Mouse (Mus musculus) forebrain, embryonic 16.5 days (tissue): ENCODE measurements at regions not wholly inside any gene's neighbourhood (a gene's known extent, or its start where the extent isn't known, plus 50 kb on each side); places are given as distances from the start of the nearest gene placed in this dataset.
"Not testable (repeated sequence)": the region's sequence is repeated elsewhere in the genome, so short reads cannot be mapped to it uniquely, and the experiment has no call there.

Experiments used
- ATAC-seq: fragments of 200-750 bp; cut with Nextera tagmentation; 2 replicates; pipeline ENCODE4 v1.8.0; 2017; ENCODE audit warnings: mild to moderate bottlenecking, moderate library complexity
- H3K27ac ChIP-seq: fragments of 300-500 bp; sonication (generic); 2 replicates; pipeline ENCODE4 v1.5.1; 2014; ENCODE audit warnings: low read length, control low read depth
- H3K27me3 ChIP-seq: fragments of 300-500 bp; sonication (generic); replicated peaks from 2 replicates; pipeline ENCODE4 v1.6.1; 2014; ENCODE audit warnings: low read length; ENCODE audit not compliant: control insufficient read depth, insufficient read depth
- H3K36me3 ChIP-seq: fragments of 300-500 bp; sonication (generic); 2 replicates; pipeline ENCODE4 v1.6.1; 2014; ENCODE audit not compliant: control insufficient read depth, insufficient read depth
- H3K4me1 ChIP-seq: fragments of 300-500 bp; sonication (generic); replicated peaks from 2 replicates; pipeline ENCODE4 v1.6.1; 2014; ENCODE audit warnings: low read length; ENCODE audit not compliant: control insufficient read depth, insufficient read depth
- H3K4me2 ChIP-seq: fragments of 300-500 bp; sonication (generic); 2 replicates; pipeline ENCODE4 v1.6.1; 2014; ENCODE audit warnings: mild to moderate bottlenecking, low read length, control low read depth
- H3K4me3 ChIP-seq: fragments of 300-500 bp; sonication (generic); replicated peaks from 2 replicates; pipeline ENCODE4 v1.5.1; 2014; ENCODE audit warnings: mild to moderate bottlenecking, low read length, control low read depth
- H3K9ac ChIP-seq: fragments of 300-500 bp; sonication (generic); replicated peaks from 2 replicates; pipeline ENCODE4 v1.6.1; 2014; ENCODE audit warnings: low read depth, low read length, control low read depth
- H3K9me3 ChIP-seq: fragments of 300-500 bp; sonication (generic); 2 replicates; pipeline ENCODE4 v1.6.1; 2016; ENCODE audit warnings: low read length; ENCODE audit not compliant: control insufficient read depth
- WGBS: fragments of 180-500 bp; shearing (Covaris S2); extraction: QIAGEN DNeasy Blood & Tissue Kit; methylation state at CpG from one replicate; pipeline ENCODE4 v1.1.7; 2014; 5-methylcytosine and 5-hydroxymethylcytosine counted together

DNA sequence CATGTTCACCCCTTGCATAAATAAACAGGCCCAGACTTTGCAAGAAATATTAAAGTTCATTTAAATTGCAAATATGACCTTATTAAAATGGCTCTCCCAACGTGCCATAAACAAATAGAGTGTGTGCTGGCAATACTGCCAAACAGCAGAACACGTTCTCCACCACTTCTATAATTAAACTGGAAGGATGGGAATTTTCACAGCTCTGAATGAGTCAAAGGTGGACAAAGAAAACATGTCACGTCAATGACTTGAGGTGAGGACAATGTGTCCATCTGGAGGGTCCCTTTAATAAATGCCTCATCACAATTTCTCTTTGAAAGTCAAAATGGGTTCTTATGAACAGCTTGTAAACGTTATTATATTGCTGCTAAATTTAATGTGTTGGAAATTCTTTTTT lies 114.8 kb downstream of the Galc start:
- no peak overlapping the region for H3K9ac ChIP-seq
- WGBS, result 23% methylated on average over 4 of the region's 4 CpGs
- no peak overlapping the region for H3K27ac ChIP-seq
- H3K4me3 ChIP-seq, result no peak overlapping the region
- H3K4me2 ChIP-seq, result no peak overlapping the region
- peak; percentile 84 for ATAC-seq
- no peaks in the 10 kb centered on the region for H3K9me3 ChIP-seq
- no peaks in the 10 kb centered on the region for H3K27me3 ChIP-seq
- H3K36me3 ChIP-seq, result no peaks in the 10 kb centered on the region
- peaks cover 9% of the 10 kb centered on the region for H3K4me1 ChIP-seq

DNA sequence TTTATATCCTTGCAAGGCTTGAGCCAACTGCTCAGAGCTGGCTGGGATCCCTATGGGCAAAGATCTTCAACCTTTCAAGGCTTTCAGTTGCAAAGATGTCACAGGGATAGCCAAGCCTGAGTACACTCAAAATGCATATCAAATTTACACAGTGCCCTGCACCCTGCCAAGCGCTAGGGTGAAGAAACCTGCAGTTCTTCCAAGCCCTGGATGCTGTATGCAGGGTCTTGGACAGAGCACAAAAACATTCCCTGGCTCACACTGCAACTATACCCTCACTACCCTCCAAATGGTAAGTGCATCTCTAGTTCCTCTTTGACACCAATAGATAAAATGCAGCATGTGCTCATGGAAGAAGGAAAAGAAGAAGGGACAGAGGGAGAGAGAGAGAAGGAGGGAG lies 116.1 kb downstream of the Galc start:
- no peak overlapping the region for H3K4me3 ChIP-seq
- no peaks in the 10 kb centered on the region for H3K27me3 ChIP-seq
- H3K9me3 ChIP-seq, result no peaks in the 10 kb centered on the region
- no peak overlapping the region for H3K27ac ChIP-seq
- 74% methylated on average over 1 of the region's 1 CpGs for WGBS
- peak; percentile 68 for ATAC-seq
- peaks cover 9% of the 10 kb centered on the region for H3K4me1 ChIP-seq
- H3K4me2 ChIP-seq, result no peak overlapping the region
- H3K9ac ChIP-seq, result no peak overlapping the region
- no peaks in the 10 kb centered on the region for H3K36me3 ChIP-seq

DNA sequence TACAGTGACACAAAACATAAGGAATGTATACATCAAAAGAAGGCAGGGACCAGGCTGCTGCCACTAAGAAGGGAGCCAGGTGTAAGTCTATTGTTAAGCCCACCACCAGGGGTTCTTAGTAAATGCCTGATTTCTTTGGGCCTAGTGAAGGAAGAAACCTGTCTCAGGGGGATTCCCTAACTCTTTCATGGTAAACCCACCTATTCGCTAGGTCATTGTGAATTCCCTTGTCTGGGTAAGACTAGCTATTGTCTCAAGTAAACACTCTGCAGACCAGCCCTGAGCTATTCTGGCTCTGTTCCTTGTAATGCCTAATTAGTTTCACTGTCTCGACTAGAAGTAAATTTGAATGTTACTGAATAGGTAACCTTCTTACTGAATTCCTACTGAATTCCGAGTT lies 119.4 kb downstream of the Galc start:
- 46% methylated on average over 3 of the region's 3 CpGs for WGBS
- H3K27ac ChIP-seq, H3K27me3 ChIP-seq, ATAC-seq, H3K9me3 ChIP-seq, H3K4me2 ChIP-seq, H3K4me1 ChIP-seq, H3K36me3 ChIP-seq, H3K4me3 ChIP-seq, H3K9ac ChIP-seq: not testable (repeated sequence)

DNA sequence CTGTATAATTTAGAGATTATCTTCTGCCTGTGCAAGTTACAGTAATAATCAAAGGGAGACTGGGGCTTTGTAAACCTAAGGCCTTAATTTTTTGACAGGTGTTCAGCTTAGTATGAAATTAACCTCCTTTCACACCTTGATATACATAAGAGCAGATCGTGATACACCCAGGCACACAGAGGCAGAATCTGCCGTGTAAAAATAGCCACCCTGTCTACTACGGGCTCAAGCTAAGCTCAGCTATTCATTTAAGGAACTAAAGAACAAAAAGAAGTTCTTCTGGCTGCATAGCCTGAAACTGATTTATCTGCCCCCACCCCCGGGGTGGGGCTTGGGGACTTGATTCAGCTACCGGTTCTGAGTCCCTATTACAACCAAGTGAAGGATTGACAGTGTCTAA lies 128.0 kb downstream of the Galc start:
- ATAC-seq, result no peak

DNA sequence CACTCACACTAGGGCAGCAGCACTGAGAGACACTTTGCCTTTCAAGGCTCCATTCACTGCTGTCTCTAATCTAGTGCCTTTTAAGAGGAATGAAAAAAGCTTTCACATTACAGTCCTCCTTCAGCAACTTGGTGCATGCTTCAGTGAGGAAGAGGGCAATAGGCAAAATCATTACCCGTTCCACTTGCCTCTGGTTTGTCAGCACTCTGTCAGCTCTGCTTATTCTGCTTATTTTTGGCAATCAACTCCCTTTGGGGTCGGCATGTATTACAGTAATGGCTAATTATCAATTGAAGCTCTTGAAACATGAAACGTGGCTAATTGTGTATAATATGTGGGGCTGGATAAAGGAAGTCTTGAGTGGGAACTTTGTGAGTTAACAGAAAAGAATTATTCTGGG lies 135.7 kb downstream of the Galc start:
- H3K4me1 ChIP-seq, result no peaks in the 10 kb centered on the region
- H3K36me3 ChIP-seq, result no peaks in the 10 kb centered on the region
- no peaks in the 10 kb centered on the region for H3K27me3 ChIP-seq
- no peak overlapping the region for H3K4me2 ChIP-seq
- ATAC-seq, result peak; percentile 76
- WGBS, result 23% methylated on average over 3 of the region's 3 CpGs
- H3K27ac ChIP-seq, result no peak overlapping the region
- H3K9ac ChIP-seq, result no peak overlapping the region
- H3K9me3 ChIP-seq, result no peaks in the 10 kb centered on the region
- no peak overlapping the region for H3K4me3 ChIP-seq

More for the DNA sequence above, 128.0 kb downstream of the Galc start:
- H3K4me1 ChIP-seq, result no peaks in the 10 kb centered on the region
- 49% methylated on average over 5 of the region's 5 CpGs for WGBS
- H3K4me3 ChIP-seq, result no peak overlapping the region
- H3K27ac ChIP-seq, result no peak overlapping the region
- H3K9me3 ChIP-seq, result no peaks in the 10 kb centered on the region
- no peaks in the 10 kb centered on the region for H3K36me3 ChIP-seq
- H3K9ac ChIP-seq, result no peak overlapping the region
- no peak overlapping the region for H3K4me2 ChIP-seq
- H3K27me3 ChIP-seq, result no peaks in the 10 kb centered on the region

DNA sequence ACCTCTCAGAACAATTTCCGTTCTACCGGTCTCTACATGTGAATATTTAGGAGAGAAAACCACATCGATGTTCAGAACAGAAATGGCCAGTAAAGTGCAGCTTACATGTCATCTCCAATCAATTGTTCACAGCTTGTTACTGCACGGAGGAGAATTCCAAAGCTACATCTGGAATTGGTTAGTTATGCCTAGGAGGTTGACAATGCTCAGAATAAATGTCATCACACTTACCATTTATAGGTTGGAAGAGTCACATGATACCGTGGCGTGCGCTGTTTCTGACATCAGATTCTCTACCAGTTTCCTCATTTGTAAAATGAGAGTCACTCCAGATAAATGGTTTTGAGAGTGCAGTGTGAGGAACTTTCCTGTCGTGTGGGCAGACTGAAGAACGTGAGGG lies 151.2 kb downstream of the Galc start:
- H3K9me3 ChIP-seq, result no peaks in the 10 kb centered on the region
- peaks cover 7% of the 10 kb centered on the region for H3K4me1 ChIP-seq
- H3K9ac ChIP-seq, result no peak overlapping the region
- H3K4me2 ChIP-seq, result no peak overlapping the region
- no peak for ATAC-seq
- no peak overlapping the region for H3K27ac ChIP-seq
- H3K27me3 ChIP-seq, result no peaks in the 10 kb centered on the region
- no peaks in the 10 kb centered on the region for H3K36me3 ChIP-seq
- H3K4me3 ChIP-seq, result no peak overlapping the region
- WGBS, result 93% methylated on average over 9 of the region's 9 CpGs

DNA sequence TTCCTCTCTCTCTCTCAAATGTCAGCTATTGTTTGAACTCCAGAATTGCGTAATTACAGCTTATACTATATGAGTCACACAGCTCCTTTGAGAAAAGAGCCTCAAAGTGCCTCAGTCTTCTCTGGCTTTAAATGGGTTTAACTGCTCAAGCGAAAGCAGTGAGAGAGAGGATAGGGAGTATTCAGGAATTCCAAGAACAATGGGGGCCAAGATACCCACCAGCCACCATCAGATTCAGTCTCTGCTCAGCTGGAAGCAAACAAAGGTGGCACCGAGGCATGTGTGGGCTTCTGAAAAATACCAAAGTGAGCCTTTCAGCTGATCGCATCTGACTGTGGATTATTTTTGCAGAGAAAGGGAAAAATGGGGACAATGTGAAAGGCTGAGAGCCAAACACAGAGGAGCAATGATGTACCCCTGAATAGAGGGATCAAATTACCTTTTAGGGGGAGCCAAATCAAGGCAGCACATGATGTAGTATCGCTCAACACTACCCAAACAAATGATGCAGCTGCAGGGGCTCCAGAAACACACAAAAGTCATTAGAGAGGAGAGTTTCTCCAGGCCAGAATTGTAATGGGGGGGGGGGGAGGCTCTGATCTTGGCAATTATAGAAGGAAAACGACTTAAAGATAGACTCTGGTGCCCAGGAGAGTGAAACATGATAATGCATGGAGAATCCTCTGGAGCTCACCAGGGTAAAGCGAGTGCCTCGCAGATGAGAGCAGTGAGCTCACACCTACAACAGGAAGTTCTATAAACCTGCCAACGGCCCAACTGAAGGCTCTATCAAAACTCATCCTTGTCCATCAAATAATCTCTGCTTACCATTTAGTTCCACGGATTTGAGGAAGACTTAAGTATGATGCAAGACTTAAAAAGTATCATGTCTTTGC lies 152.2 kb downstream of the Galc start:
- 28% methylated on average over 10 of the region's 10 CpGs for WGBS
- Histone ChIP-seq H3K9me3 (no peaks in the 10 kb centered on the region), H3K27ac (0 out of 2 replicates have a peak overlapping the region, but pooled peaks have one; percentile 27), H3K27me3 (no peaks in the 10 kb centered on the region), H3K36me3 (no peaks in the 10 kb centered on the region), H3K4me3 (no peak overlapping the region), H3K9ac (no peak overlapping the region), H3K4me2 (no peak overlapping the region), H3K4me1 (peaks cover 7% of the 10 kb centered on the region)
- peak; percentile 82 for ATAC-seq

DNA sequence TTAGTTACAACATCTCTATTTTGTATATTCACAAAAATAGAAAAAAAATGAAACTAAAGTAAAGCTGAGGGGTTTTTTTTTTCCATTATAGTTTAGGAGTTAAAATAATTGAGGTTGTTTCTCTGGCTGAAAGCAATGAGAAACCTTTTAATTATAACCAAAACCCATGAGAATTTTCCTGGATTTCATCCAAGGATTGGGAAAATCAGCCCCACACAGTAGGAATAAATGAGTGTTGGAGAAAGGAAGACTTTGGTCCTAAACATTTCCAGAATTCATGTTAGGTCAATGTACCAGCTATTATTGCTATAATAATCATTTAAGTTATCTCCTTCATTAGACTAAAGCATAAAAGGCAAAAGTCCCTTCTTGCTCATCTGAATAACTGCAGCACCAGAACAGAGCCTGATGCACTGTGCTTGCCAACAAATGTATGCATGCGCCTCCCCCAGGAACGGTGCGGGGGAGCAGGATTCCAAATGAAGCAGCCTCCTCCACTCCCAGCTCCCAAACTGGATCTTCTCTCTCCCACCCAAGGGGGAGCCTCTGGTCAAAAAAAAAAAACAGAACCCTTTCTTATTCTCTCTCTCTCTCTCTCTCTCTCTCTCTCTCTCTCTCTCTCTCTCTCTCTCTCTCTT lies 153.0 kb downstream of the Galc start:
- no peak overlapping the region for H3K4me2 ChIP-seq
- peak; percentile 76 for ATAC-seq
- H3K27ac ChIP-seq, result no peak overlapping the region
- no peaks in the 10 kb centered on the region for H3K9me3 ChIP-seq
- no peak overlapping the region for H3K9ac ChIP-seq
- H3K4me1 ChIP-seq, result peaks cover 7% of the 10 kb centered on the region
- H3K36me3 ChIP-seq, result no peaks in the 10 kb centered on the region
- no peaks in the 10 kb centered on the region for H3K27me3 ChIP-seq
- no peak overlapping the region for H3K4me3 ChIP-seq
- 14% methylated on average over 3 of the region's 3 CpGs for WGBS

DNA sequence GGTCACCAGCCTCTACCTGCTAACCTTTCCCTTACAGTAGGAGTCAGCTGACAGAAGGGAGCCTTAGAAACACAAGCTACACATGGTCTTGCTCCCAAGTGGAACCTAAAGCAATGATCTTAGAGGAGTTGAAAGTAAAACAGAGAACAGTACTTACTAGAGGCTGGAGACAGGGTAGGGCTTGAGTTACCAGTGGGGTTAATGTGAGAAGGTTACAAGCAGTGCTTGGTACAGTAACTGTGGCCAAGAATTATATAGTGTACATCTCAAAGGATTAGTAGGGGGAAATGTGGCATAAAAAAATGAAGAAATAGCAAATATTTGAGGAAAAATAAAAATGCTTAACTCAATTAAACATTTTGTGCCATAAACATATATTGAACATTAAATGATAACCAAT lies 153.5 kb downstream of the Galc start:
- ATAC-seq, result no peak
- no peaks in the 10 kb centered on the region for H3K36me3 ChIP-seq
- H3K4me3 ChIP-seq, result no peak overlapping the region
- H3K9ac ChIP-seq, result no peak overlapping the region
- H3K4me1 ChIP-seq, result peaks cover 7% of the 10 kb centered on the region
- no peaks in the 10 kb centered on the region for H3K27me3 ChIP-seq
- H3K9me3 ChIP-seq, result no peaks in the 10 kb centered on the region
- H3K4me2 ChIP-seq, result no peak overlapping the region
- H3K27ac ChIP-seq, result no peak overlapping the region
